Mouse (Mus musculus) gastrocnemius, postnatal 4 days (tissue): ENCODE measurements at regions not wholly inside any gene's neighbourhood (a gene's known extent, or its start where the extent isn't known, plus 50 kb on each side); places are given as distances from the start of the nearest gene placed in this dataset.

ENCODE experiments used
- DNase-seq, 2 experiments: peaks; one replicate each; pipeline ENCODE4 v3.0.0; 2021 to 2022; ENCODE audit warnings: low spot score in 2 of 2, mixed read lengths in 2 of 2

- peak in 1 of 2 experiments; percentile 54 for DNase-seq
Observed at GRCm38 (mm10) chrX:68313486-68313885, 364.9 kb upstream of the Fmr1 start.
